Mouse (Mus musculus) spleen, adult 12 weeks (tissue): ENCODE measurements around the gene Pik3c2b.
"Not testable (repeated sequence)": the region's sequence is repeated elsewhere in the genome, so short reads cannot be mapped to it uniquely, and the experiment has no call there.

ENCODE experiments used
- DNase-seq: peaks from one replicate; pipeline ENCODE4 v3.0.0; 2022; ENCODE audit warnings: low spot score

Pik3c2b gene

DNA sequence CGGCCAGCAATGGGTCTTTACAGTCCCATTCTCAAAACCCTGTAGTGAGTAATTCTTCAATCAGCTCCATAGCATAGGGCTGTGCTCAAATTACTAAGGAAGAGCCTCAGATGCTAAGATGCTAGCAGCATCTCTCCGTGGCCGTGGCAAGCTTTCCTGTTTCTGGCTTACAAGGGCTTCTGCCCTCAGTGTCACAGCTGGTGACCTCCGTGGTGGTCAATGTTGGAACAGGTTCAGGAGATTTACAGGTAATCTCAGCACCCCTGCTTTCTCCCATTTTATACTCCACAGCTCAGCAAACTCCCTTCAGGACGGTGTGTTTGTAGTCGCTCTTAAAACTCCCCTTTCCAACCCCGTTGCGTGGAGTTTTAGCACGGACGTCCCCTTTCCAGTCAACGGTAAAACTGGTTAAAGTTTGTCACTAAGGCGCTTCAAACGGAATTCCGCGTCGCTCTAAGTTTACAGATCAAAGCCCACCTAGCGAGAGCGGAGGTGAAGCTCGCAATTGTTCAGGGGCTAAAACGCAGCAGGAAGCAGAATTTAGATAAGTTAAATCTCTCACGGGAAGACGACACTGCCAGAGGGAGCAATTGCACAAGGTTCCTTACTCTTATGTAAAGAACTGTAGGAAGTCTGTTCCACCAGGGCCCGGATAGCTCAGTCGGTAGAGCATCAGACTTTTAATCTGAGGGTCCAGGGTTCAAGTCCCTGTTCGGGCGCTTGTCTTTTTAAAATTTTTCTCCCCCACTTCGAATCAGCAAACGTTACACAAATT lies 12.0 kb upstream of the Pik3c2b start:
- peak; percentile 63 for DNase-seq

DNA sequence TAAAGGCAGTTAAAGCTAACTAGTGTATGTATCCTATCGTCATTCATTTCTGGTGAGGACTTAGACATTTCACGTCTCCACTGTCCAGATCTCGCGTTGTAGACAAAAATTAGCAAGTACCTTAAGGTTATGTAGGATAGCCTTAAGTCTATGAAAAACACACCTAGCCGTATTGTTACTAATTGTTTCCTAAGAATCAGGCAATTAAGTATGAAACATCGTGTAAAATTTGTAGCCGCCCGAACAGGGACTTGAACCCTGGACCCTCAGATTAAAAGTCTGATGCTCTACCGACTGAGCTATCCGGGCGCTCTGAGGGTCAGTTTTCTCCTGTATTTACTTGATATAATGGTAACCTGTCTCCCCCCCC lies 11.4 kb upstream of the Pik3c2b start:
- no peak for DNase-seq

DNA sequence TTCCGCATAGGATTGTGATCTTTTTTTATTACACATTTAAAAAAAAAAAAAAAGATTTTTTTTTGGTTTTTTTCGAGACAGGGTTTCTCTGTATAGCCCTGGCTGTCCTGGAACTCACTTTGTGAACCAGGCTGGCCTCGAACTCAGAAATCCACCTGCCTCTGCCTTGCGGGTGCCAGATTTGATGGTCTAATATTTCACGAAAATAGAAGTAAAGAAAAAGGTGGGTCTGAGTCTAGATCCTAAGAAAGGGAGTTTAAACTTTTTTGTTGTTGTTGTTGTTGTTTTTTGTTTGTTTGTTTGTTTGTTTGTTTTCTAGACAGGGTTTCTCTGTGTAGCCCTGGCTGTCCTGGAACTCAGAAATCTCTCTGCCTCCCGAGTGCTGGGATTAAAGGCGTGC lies 10.8 kb upstream of the Pik3c2b start:
- not testable (repeated sequence) for DNase-seq

DNA sequence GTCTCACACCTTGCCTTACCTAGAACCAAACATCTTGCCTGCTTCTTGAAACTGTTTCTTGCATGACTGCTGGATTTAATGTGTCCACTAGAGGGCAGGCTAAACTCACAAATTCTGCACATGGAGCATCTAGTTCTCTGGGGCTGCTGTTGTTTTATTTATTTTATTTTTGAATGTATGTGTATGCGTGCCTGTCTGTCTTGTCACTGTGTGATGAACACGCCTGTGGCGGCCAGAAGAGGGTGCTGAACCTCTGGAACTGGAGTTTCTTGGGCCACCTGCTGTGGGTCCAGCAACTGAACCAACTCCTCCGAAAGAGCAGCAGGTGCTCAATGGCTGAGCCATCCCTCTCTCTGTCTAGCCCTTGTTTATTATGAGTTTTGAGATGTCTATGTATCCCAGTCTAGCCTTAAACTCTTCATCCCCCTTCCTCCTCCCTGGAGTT lies 5.9 kb upstream of the Pik3c2b start:
- DNase-seq = peak; percentile 37

DNA sequence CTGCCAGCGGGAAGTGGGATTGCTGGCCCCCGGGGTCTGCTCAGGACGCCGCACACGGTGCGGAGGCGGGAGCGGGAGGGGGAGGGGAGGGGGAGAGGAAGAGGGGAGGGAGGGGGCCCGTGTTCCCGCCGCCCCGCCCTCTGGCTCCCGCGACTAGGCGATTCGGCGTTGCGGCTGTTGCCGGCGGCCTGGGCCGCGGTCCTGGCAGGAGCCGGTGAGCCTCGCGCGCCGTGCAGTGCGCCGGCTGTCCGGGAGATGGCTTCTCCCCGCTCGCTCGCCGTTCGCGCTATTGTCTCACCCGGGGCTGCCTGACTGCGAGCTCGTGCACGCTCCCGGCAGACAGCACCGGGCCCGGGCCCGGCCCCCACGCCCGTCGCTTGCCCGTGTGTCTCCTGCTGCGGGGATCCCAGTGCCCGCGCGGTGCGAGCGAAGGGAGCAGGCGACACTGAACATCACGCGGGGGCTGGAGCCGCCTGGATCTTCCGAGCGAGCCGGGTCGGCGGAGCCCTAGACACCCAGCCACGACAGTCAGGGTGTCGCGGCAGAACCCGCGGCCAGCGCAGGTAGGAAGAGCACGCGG lies 484 bp downstream of the Pik3c2b start:
- DNase-seq = peak; percentile 36

DNA sequence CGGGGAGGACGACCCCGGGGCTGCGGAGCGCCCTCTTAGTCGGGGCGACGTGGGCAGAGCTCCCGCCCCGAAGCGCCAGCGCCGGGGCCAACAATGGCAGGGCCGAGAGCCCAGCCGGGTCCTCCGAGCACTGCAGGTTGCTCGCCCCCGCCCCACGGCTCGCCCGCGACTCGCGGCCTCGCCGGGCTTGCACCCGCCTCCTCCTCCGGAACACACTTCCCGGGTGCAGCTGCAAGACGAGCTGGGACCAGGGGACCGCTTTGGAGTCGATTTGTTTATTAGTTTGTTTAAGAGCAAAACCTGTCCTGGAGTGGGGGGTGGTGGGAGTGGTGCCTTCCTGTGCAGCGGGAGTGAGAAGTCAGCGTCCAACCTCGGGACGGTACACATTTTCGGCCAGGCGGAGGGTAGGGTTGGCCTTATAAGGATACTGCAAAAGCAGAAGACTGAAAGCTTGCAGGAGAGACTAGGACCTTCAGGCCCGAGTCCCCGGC lies 1.0 kb downstream of the Pik3c2b start:
- no peak for DNase-seq

DNA sequence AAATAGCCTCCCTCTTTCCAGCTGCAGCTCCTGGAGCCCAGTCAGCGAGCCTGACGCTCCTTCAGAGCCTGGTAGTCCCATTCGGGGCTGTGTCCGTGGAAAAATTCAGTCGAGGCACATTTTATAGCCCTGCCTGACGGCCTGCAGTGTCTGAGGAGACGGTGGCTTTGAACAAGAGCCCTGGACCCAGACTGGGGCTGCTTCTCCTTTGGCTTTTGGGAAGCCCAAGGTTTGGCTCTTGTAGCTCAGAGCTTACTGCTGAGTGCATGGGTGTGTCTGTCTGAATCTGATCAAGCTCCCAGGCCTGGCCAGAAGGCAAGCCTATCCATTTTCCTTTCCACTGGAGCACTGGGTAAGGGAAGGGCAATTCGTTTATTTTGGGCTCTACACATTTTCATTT lies 2.1 kb downstream of the Pik3c2b start:
- no peak for DNase-seq

DNA sequence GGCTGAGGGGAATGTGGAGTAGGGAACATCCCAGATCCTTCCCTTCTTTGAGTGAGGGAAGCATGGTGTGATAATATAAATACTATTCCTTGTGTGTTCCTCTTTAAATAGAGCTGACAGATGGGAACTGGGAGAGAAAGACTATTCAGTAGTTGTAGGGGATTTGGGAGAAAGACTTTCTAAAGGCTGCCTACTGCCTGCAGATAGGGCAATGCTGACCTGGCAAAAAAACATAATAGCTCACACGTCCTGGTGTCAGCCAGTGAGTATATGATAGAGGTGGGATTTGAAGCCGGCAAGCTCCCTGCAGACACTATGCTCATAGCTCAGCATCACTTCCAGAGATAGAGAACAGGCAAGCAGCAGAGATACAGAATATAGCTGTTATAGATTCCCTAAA lies 3.2 kb downstream of the Pik3c2b start:
- no peak for DNase-seq

DNA sequence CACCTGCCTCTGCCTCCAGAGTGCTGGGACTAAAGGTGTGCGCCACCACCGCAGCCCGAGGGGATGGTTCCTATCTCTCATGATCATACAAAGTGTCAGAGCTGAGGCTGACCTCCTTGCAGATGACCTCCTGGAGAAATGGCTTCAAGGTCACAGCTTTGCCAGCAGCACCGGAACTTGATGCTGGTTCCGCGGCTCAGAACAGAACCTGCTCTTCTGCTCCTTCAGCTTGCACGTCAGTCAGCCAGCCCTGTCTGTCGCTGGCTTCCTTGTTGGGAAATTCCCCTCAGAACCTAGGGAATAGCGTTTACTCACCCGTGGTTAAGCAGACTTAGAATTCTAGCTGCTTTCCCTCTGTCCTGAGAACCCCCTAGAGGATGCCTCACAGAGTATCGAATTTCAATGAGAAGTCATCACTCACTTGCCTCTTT lies 4.5 kb downstream of the Pik3c2b start:
- DNase-seq = no peak

DNA sequence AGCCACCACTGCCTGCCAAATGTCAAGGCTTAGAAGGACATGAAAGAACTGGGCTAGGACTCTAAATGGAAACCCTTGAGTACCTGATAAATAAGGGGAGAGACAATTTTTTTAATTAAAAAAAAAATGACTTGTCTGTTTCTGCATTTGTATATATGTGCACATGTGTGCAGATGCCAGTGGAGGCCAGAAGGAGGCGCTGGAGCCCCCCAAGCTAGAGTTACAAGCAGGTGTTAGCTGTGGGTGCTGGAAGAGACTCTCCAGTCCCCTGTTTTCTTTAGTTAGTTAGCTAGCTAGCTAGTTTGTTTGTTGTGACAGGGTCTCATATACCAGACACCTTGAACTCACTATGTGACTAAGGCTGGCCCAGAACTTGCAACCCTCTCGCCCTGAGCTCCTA lies 6.4 kb downstream of the Pik3c2b start:
- DNase-seq = no peak

DNA sequence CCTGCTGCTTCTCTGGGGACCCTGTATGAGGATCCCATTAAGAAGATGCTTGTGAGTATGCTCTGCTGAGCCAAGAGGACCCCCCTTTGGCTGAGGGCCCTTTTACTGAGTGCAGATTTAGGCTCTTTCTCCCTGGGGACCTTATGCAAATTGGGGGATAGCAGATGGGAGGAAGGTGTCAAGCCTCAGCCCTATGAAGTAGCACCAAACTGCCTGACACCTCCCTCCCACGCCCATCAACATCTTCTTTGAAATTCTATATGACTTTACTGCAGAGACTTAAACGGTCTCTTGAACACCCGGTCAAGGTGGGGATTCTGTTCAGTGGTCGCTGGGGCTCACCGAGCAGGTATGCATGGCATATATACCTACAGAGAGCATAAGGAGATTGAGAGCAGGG lies 7.6 kb downstream of the Pik3c2b start:
- DNase-seq = peak; percentile 28

DNA sequence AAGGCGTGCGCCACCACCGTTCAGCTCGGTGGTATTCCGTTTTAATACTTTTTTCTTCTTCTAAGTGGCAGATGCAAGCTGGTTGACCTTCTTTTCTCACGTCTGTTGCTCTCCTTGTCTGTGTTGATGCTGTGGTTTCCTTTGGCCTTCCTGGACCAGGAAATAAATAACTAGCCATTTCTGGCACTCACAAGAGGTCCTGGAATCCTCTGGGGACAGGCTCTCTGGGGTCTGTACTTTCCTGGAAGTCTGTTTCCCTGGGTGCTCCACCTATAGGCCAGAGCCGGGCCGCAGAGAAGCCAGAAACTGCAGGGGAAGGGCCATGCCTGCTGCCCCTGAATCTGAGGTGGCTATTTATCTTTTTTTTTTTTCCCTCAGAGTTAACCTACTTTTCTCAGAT lies 8.9 kb downstream of the Pik3c2b start:
- no peak for DNase-seq

DNA sequence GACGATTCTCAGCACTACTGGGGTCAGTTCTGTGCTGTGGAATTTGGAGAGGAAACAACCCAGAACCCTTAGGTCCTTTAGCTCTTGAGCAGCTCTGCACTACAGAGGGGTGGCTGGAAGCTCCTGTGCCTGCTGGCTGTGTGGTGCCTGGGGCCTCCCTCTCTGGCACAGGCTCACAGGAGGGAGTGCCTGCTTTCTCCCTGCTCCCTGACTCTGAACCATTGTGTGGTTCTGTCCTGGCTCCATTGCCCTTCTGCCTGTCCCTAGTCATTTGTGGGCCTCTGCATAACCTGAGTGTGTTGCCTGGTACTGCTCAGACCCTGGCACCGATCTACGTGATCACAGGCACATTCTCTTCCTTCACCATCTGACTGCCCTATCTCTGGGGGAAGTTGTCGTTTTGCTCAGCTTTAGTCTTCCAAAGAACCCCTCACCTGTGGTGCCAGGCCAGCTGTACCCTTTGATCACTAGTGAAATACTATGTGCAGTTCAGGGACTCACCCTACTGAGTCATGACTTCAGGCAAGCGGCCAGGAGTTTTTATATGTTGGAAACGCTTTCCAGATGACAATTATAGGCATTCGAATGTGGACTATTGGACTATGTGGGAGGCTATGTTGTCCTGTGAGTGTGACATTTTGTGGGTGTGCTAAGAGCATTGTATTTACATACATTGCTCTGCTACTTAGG lies 12.0 kb downstream of the Pik3c2b start:
- DNase-seq = no peak

DNA sequence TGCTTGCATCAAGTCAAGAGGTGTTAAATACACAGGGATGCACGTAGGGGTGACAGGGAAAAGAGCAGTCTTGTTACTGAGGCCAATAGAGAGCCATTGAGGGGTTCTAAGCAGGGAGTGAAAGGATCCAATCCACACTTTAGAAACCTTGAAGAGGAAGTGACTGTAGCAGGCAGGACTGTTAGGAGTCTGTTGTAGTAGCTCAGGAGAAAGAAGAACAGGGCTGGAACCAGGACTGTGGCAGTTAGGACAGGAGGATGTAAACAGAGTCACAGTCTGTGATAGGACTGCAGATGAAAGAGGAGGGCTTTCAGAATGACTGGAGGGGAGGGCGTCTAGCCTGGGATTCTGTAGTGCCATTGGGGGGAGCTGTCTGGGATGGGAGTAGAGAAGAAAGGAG lies 14.1 kb downstream of the Pik3c2b start:
- DNase-seq = no peak

DNA sequence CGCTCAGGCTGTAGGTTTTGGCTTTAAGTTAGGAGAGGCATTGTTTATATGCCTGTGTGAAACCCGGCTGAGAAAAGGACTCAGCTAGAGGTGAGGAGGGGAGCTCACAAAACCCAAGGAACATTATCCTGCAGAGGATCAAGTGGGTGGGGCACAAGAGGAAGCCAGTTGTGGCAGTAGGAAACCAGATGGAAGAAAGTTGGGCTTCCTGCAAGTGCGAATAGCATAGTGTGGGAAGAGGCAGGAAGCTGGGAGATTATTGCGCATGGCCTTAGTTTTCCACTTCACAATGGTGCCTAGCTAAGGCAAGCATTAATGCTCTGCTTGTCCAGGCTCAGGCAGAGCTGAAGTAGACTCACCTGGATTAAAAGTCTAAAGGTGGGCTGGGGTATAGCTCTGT lies 15.2 kb downstream of the Pik3c2b start:
- no peak for DNase-seq

DNA sequence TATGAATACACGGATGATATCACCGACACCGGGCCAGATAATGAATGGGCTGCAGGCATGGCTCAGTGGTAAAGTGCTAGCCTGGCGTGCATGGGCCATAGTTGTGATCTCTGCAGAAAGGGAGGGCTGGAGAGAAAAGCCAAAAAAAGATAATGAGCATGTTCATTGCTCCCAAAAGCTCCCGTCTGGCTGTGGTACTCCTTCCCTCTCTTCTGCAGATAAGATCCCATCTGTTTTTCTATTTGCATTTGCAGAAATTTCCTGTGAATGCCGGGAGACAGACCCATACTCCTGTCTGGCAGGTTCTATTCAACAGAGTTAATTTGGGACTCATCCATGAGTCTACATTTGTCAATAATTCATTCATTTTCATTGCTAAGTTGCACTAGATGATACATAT lies 17.7 kb downstream of the Pik3c2b start:
- DNase-seq = no peak

DNA sequence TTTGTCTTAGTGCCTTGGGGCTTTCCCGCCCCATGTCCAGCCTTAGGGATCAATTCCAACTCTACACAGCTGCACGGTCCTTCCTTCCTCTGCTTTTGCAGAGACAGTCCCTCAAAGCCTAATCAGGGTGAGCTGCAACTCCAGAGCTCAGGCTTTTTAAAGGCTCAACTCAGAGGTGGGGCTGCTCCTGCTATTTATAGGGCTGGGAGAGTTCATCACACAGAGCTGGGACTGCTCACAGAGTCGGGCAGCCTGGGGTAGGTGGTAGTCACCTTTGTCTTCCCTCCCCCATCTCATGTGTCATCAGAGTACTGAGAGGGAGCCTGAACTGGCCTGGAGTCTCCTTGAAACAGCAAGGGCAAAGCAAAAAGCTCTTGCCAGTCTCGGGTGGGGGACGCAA lies 22.8 kb downstream of the Pik3c2b start:
- no peak for DNase-seq

DNA sequence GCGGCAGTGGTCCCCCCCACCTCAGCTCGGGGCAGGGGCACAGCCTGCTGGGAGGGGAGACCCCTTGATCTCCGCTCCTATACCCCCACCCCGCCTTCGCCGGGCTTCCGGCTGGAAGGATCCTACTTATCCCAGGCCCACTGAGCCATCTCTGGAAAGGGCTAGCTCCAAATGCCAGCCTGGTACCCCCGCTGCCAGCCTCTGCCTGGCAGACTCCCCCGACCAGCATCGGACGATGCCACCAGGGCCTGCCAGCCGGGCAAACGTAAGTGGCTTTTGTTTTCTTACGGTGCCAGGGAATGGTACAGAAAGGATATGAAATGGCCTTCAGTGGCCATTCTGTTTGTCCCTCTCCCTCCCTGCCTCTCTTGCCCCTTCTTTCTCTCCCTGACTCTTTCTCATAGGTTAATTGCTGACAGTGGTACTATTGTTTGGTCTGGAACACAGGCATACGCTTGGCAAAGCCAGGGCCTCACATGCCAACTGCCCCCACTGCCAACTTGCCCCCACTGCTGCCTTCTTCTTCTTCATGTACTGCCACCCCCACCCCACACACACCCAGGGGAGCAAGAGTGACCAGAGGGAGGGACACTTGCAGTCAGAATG lies 23.3 kb downstream of the Pik3c2b start:
- DNase-seq = no peak

DNA sequence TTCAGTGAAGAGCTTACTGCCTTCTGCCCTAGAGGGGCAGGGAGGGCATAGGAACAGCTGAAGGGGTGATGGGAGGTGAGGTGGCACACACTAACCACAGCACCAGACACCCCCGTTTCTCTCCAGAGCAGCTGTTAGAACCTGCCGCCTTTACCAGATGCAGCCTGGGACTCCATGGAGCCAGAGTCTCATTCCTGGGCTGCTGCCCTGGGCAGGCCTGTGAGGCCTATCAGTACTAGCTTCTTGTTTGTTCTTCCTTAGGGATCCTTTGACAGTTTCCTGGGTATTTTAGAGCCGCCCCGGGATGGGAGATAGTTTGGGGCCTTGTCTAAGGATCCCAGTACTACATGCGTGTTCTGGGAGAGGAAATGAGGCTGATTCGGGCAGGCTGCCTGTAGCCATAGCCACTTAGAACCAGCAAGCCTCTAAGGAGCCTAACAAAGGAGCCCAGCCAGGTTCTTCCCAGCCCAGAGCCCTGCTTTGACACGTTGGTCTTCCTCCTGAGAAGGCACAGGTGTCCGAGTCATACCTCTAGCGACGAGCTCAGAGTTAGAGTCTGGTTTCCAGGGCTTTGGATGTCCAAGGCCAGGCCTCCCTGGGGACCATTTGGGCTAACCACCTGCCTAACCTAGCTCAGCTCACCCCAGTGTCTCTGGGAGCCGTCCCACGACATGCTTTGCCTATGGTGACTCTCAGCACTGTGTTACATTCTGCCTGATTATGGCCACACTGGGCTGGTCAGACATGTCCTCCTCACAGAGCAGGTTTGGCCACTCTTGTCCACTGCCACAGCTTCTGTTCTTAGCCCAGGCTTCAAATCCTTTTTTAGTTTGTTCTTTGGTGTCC lies 24.0 kb downstream of the Pik3c2b start:
- no peak for DNase-seq

DNA sequence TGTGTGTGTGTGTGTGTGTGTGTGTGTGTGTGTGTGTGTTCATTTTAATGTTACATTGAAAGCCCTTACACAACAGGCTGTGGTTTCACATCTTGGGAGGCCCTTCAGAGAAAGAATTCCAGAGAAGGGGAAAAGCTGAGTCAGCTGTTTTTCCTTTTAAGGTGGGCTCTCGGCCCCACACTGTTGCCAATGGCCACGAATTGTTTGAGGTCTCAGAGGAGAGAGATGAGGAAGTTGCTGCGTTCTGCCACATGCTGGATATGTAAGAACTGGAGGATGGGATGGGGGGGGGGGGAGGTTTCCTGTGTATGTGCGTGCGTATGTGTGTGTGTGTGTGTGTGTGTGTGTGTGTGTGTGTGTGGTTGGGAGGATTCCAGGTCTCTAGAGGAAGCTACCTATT lies 24.7 kb downstream of the Pik3c2b start:
- DNase-seq = no peak

DNA sequence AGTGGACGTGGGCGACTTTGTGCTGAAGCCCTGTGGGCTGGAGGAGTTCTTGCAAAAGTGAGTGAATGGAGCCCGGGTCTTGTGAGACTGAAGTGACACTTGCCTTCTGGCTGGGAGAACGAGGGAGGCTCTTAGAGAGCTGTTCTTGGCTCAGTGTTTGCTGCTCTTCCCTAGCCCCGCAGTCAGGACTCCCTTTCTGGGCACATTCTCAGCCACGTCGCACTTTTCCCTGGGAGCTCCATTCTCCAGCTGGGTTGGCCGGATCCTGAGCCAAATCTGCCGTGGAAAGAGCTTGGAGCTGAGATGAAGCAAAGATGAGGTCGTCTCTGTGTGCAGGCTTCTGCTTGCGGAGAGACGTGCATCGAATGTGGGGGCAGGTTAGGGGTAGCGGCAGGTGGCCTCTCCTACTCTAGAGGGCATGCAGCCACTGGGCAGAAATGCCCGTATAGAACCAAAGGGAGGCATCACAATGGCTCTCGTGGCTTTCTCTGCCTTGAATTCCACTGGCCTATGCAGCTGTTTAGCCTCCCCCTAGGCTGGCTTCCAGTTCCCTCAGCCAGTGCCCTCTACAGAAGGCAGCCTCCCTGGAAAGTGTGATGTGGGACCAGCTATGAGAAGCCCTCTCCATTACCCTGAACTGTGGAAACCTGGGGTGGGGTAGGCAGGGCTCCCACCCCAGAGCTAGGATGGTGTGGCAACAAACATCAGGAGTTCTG lies 26.4 kb downstream of the Pik3c2b start:
- DNase-seq = no peak
